Mouse (Mus musculus) midbrain, embryonic 12.5 days (tissue): ENCODE data around the gene Eif1ad. TPM values are rescaled to one million over a fixed set of nuclear protein-coding genes. Genes with fewer than 3 reads are reported as not detected.

ENCODE experiments used
- ATAC-seq: fragments of 200-750 bp; cut with Nextera tagmentation; 2 replicates; pipeline ENCODE4 v1.8.0; 2017; ENCODE audit warnings: low read depth, moderate TSS enrichment, moderate library complexity; ENCODE audit not compliant: low FRiP score
- H3K27ac ChIP-seq: fragments of 300-500 bp; sonication (generic); replicated peaks from 2 replicates; pipeline ENCODE4 v1.5.1; 2016; ENCODE audit warnings: mild to moderate bottlenecking
- H3K27me3 ChIP-seq: fragments of 300-500 bp; sonication (generic); 2 replicates; pipeline ENCODE4 v1.6.1; 2016; ENCODE audit warnings: mild to moderate bottlenecking
- H3K36me3 ChIP-seq: fragments of 300-500 bp; sonication (generic); 2 replicates; pipeline ENCODE4 v1.6.1; 2016
- H3K4me1 ChIP-seq: fragments of 300-500 bp; sonication (generic); 2 replicates; pipeline ENCODE4 v1.6.1; 2016
- H3K4me2 ChIP-seq: fragments of 300-500 bp; sonication (generic); replicated peaks from 2 replicates; pipeline ENCODE4 v1.6.1; 2016; ENCODE audit warnings: mild to moderate bottlenecking, moderate library complexity
- H3K4me3 ChIP-seq: fragments of 300-500 bp; sonication (generic); 2 replicates; pipeline ENCODE4 v1.5.1; 2016; ENCODE audit warnings: mild to moderate bottlenecking
- H3K9ac ChIP-seq: fragments of 300-500 bp; sonication (generic); replicated peaks from 2 replicates; pipeline ENCODE4 v1.6.1; 2016; ENCODE audit warnings: mild to moderate bottlenecking, moderate library complexity
- H3K9me3 ChIP-seq: fragments of 300-500 bp; sonication (generic); 2 replicates; pipeline ENCODE4 v1.6.1; 2016; ENCODE audit warnings: mild to moderate bottlenecking
- WGBS: fragments of 180-500 bp; shearing (Covaris S2); methylation state at CpG from one replicate; pipeline ENCODE4 v1.1.7; 2016; 5-methylcytosine and 5-hydroxymethylcytosine counted together
- polyA plus RNA-seq: library from polyadenylated mRNA; unstranded; fragments of >200 nt; fragmentation: Nextera tagmentation; extraction: Ambion mirVana; gene quantifications from 2 replicates; pipeline ENCODE4 v1.2.1, GENCODE M21; 2016

Gene Eif1ad
- polyA plus RNA-seq, 1 experiment from 2014 or later: 75.9 TPM

DNA sequence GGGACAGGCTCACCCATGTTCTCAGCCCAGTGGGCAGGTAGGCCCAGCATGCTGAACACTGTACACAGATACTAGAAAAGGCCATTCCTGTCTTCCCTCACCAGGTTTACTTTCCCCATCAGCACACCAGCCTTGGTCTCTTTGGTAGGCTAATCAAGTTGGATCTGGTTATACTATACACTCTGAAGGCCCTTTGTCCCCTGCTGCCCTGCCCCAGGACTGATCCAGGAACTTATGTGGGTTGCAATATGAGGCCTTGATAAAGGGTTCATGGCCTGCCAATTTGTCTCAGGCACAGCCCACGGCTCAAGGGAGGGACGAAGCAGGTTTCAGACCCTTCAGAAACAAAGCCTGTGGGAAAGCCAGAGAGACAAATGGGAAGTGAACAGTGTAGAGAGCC, 12.9 kb upstream of the Eif1ad start:
- no peak for ATAC-seq
- Histone ChIP-seq H3K36me3 (no peaks in the 10 kb centered on the region), H3K27ac (no peak overlapping the region), H3K4me1 (peaks cover 8% of the 10 kb centered on the region; the same call in 1 of the 2 replicates), H3K4me3 (no peak overlapping the region), H3K4me2 (no peak overlapping the region), H3K9ac (no peak overlapping the region), H3K9me3 (no peaks in the 10 kb centered on the region), H3K27me3 (peaks cover 15% of the 10 kb centered on the region; the same call in 1 of the 2 replicates)
- WGBS: 92% methylated on average over 2 of the region's 2 CpGs

DNA sequence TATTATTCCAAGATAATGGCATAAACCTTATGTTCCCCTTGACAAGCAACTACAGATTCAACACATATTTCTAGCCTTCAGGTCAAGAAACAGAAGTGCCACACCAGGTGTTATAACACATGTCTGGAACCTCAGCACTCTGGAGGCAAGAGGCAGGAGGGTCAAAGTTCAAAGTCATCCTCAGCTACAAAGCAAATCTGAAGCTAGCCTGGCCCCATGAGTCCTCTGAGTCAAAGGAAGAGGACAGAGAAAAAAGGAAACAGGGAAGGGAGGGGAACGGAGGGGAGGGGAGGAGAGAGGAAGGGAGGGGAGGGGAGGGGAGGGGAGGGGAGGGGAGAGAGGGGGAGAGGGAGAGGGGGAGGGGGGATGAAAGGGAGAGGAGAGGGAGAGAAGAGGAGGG, 10.5 kb upstream of the Eif1ad start:
- H3K9me3 ChIP-seq: no peaks in the 10 kb centered on the region
- no peaks in the 10 kb centered on the region for H3K4me1 ChIP-seq
- no CpG with 5 or more reads among the region's 1 CpGs for WGBS
- no peak overlapping the region for H3K4me3 ChIP-seq
- ATAC-seq: no peak
- H3K27ac ChIP-seq: no peak overlapping the region
- no peaks in the 10 kb centered on the region for H3K36me3 ChIP-seq
- no peak overlapping the region for H3K9ac ChIP-seq
- H3K4me2 ChIP-seq: no peak overlapping the region
- H3K27me3 ChIP-seq: no peaks in the 10 kb centered on the region

DNA sequence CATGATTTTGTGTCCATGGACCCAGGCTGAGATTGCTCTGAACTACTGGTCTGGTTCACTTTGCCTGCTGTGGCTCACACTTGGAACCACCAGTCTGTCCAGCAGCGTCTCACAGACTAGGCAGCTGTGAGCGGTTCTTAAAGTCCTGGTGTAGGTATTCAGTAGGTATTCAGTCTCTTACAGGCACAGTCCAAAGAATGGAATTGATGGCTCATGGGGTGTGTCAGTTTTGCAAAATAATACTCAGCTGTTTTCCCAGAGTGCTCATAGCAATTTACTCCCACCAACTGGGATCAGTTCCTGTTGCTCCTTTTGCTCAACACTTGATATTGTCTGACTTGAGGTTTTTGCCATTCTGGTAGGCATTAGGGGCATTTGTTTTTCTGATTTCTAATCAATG, 4.4 kb upstream of the Eif1ad start:
- no peaks in the 10 kb centered on the region for H3K27me3 ChIP-seq
- H3K4me2 ChIP-seq: no peak overlapping the region
- H3K4me1 ChIP-seq: peaks cover 11% of the 10 kb centered on the region
- no peak overlapping the region for H3K27ac ChIP-seq
- WGBS: 84% methylated on average over 2 of the region's 2 CpGs
- H3K9me3 ChIP-seq: no peaks in the 10 kb centered on the region
- no peak for ATAC-seq
- no peak overlapping the region for H3K9ac ChIP-seq
- H3K36me3 ChIP-seq: peaks cover 23% of the 10 kb centered on the region
- no peak overlapping the region for H3K4me3 ChIP-seq

GRCm38 (mm10) chr19:5364124-5364523, 2.4 kb upstream of the Eif1ad start:
- Histone ChIP-seq H3K4me1 (peaks cover 22% of the 10 kb centered on the region), H3K27me3 (no peaks in the 10 kb centered on the region), H3K9ac (no peak overlapping the region), H3K36me3 (peaks cover 32% of the 10 kb centered on the region), H3K9me3 (no peaks in the 10 kb centered on the region), H3K4me3 (no peak overlapping the region), H3K4me2 (no peak overlapping the region), H3K27ac (no peak overlapping the region)
- 89% methylated on average over 2 of the region's 2 CpGs for WGBS
- no peak for ATAC-seq

GRCm38 (mm10) chr19:5365751-5366150, 790 bp upstream of the Eif1ad start:
- H3K9ac ChIP-seq: peak overlapping the region; percentile 85
- WGBS: 20% methylated on average over 11 of the region's 11 CpGs
- peak overlapping the region; percentile 97 for H3K4me3 ChIP-seq
- peak overlapping the region; percentile 94 for H3K4me2 ChIP-seq
- no peaks in the 10 kb centered on the region for H3K27me3 ChIP-seq
- no peak for ATAC-seq
- no peaks in the 10 kb centered on the region for H3K9me3 ChIP-seq
- H3K4me1 ChIP-seq: peaks cover 22% of the 10 kb centered on the region
- H3K36me3 ChIP-seq: peaks cover 49% of the 10 kb centered on the region
- peak overlapping the region; percentile 95 for H3K27ac ChIP-seq

GRCm38 (mm10) chr19:5367053-5367359, 465 bp downstream of the Eif1ad start, which contains the start of gene Banf1:
Banf1 (minus strand) TSS chr19:5367168.
- H3K36me3 ChIP-seq: peaks cover 59% of the 10 kb centered on the region
- no peak; the same call in 1 of the 2 replicates for ATAC-seq
- H3K4me3 ChIP-seq: peak within 1 kb of the TSS; percentile 97
- 0% methylated on average over 33 of the region's 33 CpGs for WGBS
- H3K4me1 ChIP-seq: peaks cover 22% of the 10 kb centered on the region
- peak within 1 kb of the TSS; percentile 95 for H3K27ac ChIP-seq
- H3K4me2 ChIP-seq: peak within 1 kb of the TSS; percentile 94
- H3K9ac ChIP-seq: peak within 1 kb of the TSS; percentile 85
- no peaks in the 10 kb centered on the region for H3K9me3 ChIP-seq
- H3K27me3 ChIP-seq: no peaks in the 10 kb centered on the region

DNA sequence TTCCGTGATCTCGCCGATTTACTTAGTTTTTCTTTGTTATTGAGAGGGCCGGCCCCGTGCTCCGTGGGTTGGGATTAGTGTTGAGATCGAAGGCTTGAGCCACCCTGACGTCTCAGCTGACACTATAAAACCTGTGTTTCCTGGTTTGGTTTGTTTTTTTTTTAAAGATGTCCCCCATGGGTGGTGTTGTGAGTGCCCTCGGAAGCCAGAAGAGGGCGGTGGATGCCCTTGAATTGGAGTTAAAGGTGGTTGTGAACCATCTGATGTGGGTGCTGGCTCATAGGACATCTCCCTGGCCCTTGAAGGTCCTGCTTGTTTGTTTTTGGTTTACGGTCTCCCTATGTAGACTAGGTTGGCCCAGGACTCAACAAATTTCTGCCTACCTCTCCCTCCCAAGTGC, 914 bp downstream of the Eif1ad start:
- peaks cover 22% of the 10 kb centered on the region for H3K4me1 ChIP-seq
- no peaks in the 10 kb centered on the region for H3K9me3 ChIP-seq
- H3K4me2 ChIP-seq: peak overlapping the region; percentile 94
- H3K27me3 ChIP-seq: no peaks in the 10 kb centered on the region
- no peak for ATAC-seq
- peak overlapping the region; percentile 95 for H3K27ac ChIP-seq
- H3K4me3 ChIP-seq: peak overlapping the region; percentile 97
- H3K36me3 ChIP-seq: peaks cover 64% of the 10 kb centered on the region
- 12% methylated on average over 11 of the region's 11 CpGs for WGBS
- H3K9ac ChIP-seq: peak overlapping the region; percentile 85

DNA sequence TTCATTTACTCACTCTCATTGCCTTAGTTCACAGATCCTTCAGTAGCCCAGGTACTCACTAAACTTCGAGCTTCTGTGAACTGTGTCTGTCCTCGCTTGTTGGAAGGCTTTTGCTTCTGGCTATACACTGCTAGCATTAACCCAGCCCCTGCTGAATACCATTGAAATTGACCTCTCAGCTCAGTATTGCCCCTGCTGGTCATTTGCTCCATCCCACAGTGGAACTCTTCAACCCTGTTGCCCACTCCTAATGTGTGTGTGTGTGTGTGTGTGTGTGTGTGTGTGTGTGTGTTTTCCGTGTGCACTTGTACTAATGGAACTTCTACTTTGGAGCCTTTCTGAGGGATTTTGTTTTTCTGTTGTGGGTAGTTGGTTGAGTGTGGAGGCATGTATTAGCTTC, 4.4 kb downstream of the Eif1ad start:
- Histone ChIP-seq H3K4me3 (no peak overlapping the region), H3K27me3 (no peaks in the 10 kb centered on the region), H3K9me3 (no peaks in the 10 kb centered on the region), H3K36me3 (peaks cover 59% of the 10 kb centered on the region), H3K4me1 (peaks cover 12% of the 10 kb centered on the region), H3K9ac (no peak overlapping the region), H3K4me2 (no peak overlapping the region), H3K27ac (no peak overlapping the region)
- ATAC-seq: no peak
- 85% methylated on average over 3 of the region's 3 CpGs for WGBS

DNA sequence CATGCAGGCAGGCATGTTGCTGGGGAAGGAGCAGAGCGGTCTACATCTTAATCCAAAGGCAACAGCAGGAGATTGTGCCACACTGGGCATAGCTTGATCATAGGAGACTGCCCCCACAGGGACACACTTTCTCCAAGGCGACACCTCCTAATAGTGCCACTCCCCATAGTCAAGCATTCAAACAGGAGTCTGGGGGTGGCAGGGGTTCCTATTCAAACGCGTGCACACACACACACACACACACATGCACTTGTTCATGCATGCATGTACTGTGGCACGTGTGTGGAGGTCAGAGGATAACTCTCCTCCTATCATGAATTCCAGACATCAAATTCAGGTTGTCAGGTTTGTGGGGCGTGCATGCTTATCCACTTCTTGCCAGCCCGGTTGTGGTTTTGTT, 6.2 kb downstream of the Eif1ad start:
- 89% methylated on average over 7 of the region's 7 CpGs for WGBS

DNA sequence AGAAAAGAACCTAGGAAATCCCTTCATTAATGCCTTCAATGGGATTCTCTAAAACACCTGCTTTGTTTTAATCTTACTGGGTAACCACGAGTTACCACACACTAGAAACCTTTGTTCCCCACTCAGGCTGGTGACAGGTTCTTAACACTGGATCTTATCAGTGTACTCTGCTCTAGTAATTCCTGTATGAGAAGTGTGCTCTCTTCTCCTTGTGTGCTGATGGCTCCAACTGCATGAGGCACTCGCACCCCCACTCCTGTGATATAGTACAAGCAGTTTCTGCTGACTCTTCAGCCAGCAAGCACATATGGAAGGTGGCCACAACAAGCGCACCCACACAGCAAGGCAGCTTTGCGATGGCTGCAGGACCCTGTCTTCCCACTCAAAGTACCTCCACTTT, 7.6 kb downstream of the Eif1ad start:
- 91% methylated on average over 4 of the region's 4 CpGs for WGBS
- no peak for ATAC-seq
- peaks cover 65% of the 10 kb centered on the region for H3K36me3 ChIP-seq

More for the DNA sequence above, 6.2 kb downstream of the Eif1ad start:
- Histone ChIP-seq H3K9me3 (no peaks in the 10 kb centered on the region), H3K4me1 (peaks cover 9% of the 10 kb centered on the region), H3K27me3 (no peaks in the 10 kb centered on the region), H3K36me3 (peaks cover 61% of the 10 kb centered on the region), H3K9ac (no peak overlapping the region), H3K4me2 (no peak overlapping the region), H3K27ac (no peak overlapping the region), H3K4me3 (no peak overlapping the region)
- ATAC-seq: no peak

DNA sequence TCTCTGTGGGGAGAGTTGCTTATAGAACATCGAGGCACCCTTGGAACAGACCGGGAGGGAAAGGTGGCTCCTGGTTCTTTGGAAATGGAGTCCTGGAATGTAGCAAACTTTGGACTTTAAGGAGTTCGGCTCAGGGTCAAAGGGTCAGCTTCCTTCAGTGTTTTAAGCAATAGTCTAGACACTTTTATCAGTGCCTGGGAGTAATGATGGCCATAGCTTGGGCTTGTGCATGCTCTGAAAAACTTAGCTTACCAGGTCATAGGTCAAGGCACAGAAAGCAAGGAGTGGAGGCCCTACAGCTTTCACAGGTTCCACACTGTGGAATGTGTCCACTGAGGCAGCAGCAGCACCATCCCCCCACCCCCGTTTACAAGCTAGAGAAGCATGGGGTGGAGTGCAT, 8.2 kb downstream of the Eif1ad start:
- Histone ChIP-seq H3K4me3 (no peak overlapping the region), H3K27me3 (no peaks in the 10 kb centered on the region), H3K36me3 (peaks cover 65% of the 10 kb centered on the region), H3K9ac (no peak overlapping the region), H3K9me3 (no peaks in the 10 kb centered on the region), H3K4me2 (no peak overlapping the region), H3K4me1 (no peaks in the 10 kb centered on the region), H3K27ac (no peak overlapping the region)
- 84% methylated on average over 4 of the region's 4 CpGs for WGBS
- ATAC-seq: no peak

More for the DNA sequence above, 7.6 kb downstream of the Eif1ad start:
- H3K4me2 ChIP-seq: no peak overlapping the region
- H3K9me3 ChIP-seq: no peaks in the 10 kb centered on the region
- no peaks in the 10 kb centered on the region for H3K27me3 ChIP-seq
- H3K4me3 ChIP-seq: no peak overlapping the region
- no peaks in the 10 kb centered on the region for H3K4me1 ChIP-seq
- H3K27ac ChIP-seq: no peak overlapping the region; the same call in 1 of the 2 replicates
- H3K9ac ChIP-seq: no peak overlapping the region

- no peaks in the 10 kb centered on the region for H3K4me1 ChIP-seq
- no peaks in the 10 kb centered on the region for H3K27me3 ChIP-seq
- no peaks in the 10 kb centered on the region for H3K9me3 ChIP-seq
- no peak overlapping the region for H3K4me2 ChIP-seq
- H3K9ac ChIP-seq: no peak overlapping the region
- H3K36me3 ChIP-seq: peaks cover 67% of the 10 kb centered on the region
- WGBS: 90% methylated on average over 1 of the region's 1 CpGs
- ATAC-seq: no peak
- no peak overlapping the region for H3K27ac ChIP-seq
- no peak overlapping the region for H3K4me3 ChIP-seq
Observed at GRCm38 (mm10) chr19:5377446-5377845, 10.9 kb downstream of the Eif1ad start.

GRCm38 (mm10) chr19:5383326-5383725, 16.8 kb downstream of the Eif1ad start:
- no peak for ATAC-seq
- H3K9ac ChIP-seq: no peak overlapping the region
- no peaks in the 10 kb centered on the region for H3K27me3 ChIP-seq
- H3K9me3 ChIP-seq: no peaks in the 10 kb centered on the region
- peaks cover 76% of the 10 kb centered on the region for H3K36me3 ChIP-seq
- H3K4me1 ChIP-seq: peaks cover 16% of the 10 kb centered on the region
- no peak overlapping the region for H3K4me3 ChIP-seq
- H3K4me2 ChIP-seq: no peak overlapping the region
- 95% methylated on average over 12 of the region's 12 CpGs for WGBS
- H3K27ac ChIP-seq: no peak overlapping the region
